In the genomic region with DNA sequence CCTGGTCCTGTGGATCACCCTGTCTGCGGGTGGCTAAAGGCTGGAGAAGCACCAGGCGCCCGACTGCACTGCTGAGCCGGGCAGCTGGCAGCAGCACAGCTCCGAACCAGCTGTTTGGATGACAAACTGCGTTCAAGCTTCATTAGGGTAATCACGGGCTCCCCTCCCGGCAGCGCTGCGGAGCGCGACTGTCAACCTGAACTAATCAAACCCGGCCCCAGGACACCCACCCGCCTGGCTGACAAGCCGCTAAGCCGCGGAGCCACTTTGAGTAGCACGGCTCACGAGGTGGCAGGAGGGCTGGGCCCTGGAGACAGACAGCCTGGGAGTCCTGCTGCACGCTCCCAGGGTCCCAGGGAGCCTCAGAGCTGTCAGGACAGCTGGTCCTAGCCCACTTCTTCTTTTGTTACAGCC, we compare ENCODE assay signal across 9 mouse cellular contexts. TPM values are rescaled to one million over a fixed set of nuclear protein-coding genes. Genes with fewer than 3 reads are reported as not detected.
A peak's percentile ranks its signal among the peaks of the same experiment; 100 is the strongest.
DNase-seq lines count a peak whose midpoint lies in the region; ATAC-seq lines count a peak whose summit lies in the region.
"Had no signal": no experiment of that assay in that cellular context is flagged by ENCODE, and none has a peak within 500 bp of the region (broad histone marks: within the 10 kb centered on the region; RNA-seq: fewer than 3 reads in every experiment).

No protein-coding gene starts in this region.

- intact Hi-C loops in heart, postnatal 10 days (cut with DNase I): no loop called here

- 17% methylated on average over 20 of the region's 20 CpGs for WGBS in heart, embryonic 15.5 days
- WGBS in midbrain, embryonic 15.5 days: 3% methylated on average over 20 of the region's 20 CpGs

- H3K9ac ChIP-seq in heart, embryonic 15.5 days: no peak overlapping the region
- no peak overlapping the region for H3K9ac ChIP-seq in midbrain, embryonic 15.5 days
- H3K9ac ChIP-seq: limb, embryonic 15.5 days had no signal

- ATAC-seq in heart, embryonic 15.5 days (replicated peaks; ENCODE audit: insufficient number of reproducible peaks, insufficient read depth, low FRiP score, low read depth): no peak
- ATAC-seq in granulocyte monocyte progenitor cell, adult 5-6 weeks (replicated peaks; ENCODE audit: poor library complexity, severe bottlenecking): peak; percentile 74
- peak; percentile 62 for ATAC-seq in midbrain, embryonic 15.5 days (replicated peaks)

- H3K27ac ChIP-seq in heart, embryonic 15.5 days: no peak overlapping the region
- peak overlapping the region; percentile 66 for H3K27ac ChIP-seq in midbrain, embryonic 15.5 days
- H3K27ac ChIP-seq: limb, embryonic 15.5 days had no signal

- H3K4me1 ChIP-seq in heart, embryonic 15.5 days (replicated peaks): peaks cover 63% of the 10 kb centered on the region
- H3K4me1 ChIP-seq in midbrain, embryonic 15.5 days: peaks cover 60% of the 10 kb centered on the region

- H3K4me3 ChIP-seq in heart, embryonic 15.5 days: no peak overlapping the region
- no peak overlapping the region for H3K4me3 ChIP-seq in midbrain, embryonic 15.5 days
- H3K4me3 ChIP-seq: limb, embryonic 15.5 days had no signal

- peak overlapping the region; percentile 42 for H3K4me2 ChIP-seq in heart, embryonic 15.5 days
- H3K4me2 ChIP-seq in midbrain, embryonic 15.5 days: peak overlapping the region; percentile 19; the same call in 1 of the 2 replicates
- H3K4me2 ChIP-seq: limb, embryonic 15.5 days had no signal

- DNase-seq in heart, postnatal 10 days: no peak
- DNase-seq in ZHBTc4 (ENCODE audit: low read depth, low spot score): peak; percentile 50
- no peak for DNase-seq in urinary bladder, postnatal 36 days (ENCODE audit: low spot score in 2 of 2)
- DNase-seq in cerebellum, postnatal 4 days (ENCODE audit: low spot score in 2 of 2): no peak
- DNase-seq in urinary bladder, adult 18-20 months (ENCODE audit: low spot score in 2 of 2): no peak

- no peaks in the 10 kb centered on the region for H3K36me3 ChIP-seq in heart, embryonic 15.5 days
- H3K36me3 ChIP-seq in midbrain, embryonic 15.5 days (replicated peaks): no peaks in the 10 kb centered on the region

- peaks cover 73% of the 10 kb centered on the region for H3K27me3 ChIP-seq in heart, embryonic 15.5 days
- H3K27me3 ChIP-seq in midbrain, embryonic 15.5 days (replicated peaks): no peaks in the 10 kb centered on the region

- H3K9me3 ChIP-seq in heart, embryonic 15.5 days (replicated peaks): no peaks in the 10 kb centered on the region
- H3K9me3 ChIP-seq in midbrain, embryonic 15.5 days: no peaks in the 10 kb centered on the region
- H3K9me3 ChIP-seq: limb, embryonic 15.5 days had no signal

RNA-seq across cellular contexts. Expression of a gene that starts 35.4 kb away (rescaled TPM):
- 4.2 and 5.2 TPM in 2 replicates for polyA plus RNA-seq in heart, embryonic 15.5 days (2015; fragmentation: Nextera tagmentation; extraction: Ambion mirVana)
- 10 to 100 TPM; 60.7 to 67.9 TPM for total RNA-seq in heart, postnatal 10 days (2021)
- total RNA-seq in granulocyte monocyte progenitor cell, adult 5-6 weeks (2014; fragmentation: Nextera tagmentation): 52.2 and 56.9 TPM in 2 replicates
- 76.8 and 81.2 TPM in 2 replicates for total RNA-seq in granulocyte monocyte progenitor cell, adult 5-6 weeks (2017)
- 15.1 and 15.9 TPM in 2 replicates for polyA plus RNA-seq in midbrain, embryonic 15.5 days (2015; fragmentation: Nextera tagmentation; extraction: Ambion mirVana)
